Mouse (Mus musculus): ENCODE data around the gene Plppr4.

DNA sequence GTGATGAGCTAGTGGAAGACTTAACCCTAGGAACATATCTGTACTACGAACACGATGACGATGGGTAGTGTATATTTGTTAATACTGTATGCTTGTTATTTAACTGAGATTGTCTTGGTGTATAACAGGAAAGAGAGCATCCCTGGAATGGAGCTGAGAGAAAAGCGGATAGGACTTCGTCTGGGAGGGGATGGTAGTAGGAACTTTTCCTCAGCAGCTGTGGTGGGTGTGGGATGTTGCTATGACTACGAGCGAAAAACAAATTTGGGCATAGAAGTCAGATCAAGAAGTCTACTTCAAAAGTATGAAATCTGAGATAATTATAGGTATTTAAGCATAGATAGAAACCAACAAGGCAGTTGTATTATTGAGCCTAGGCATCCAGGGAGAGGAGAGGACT, 48.6 kb downstream of the Plppr4 start:
- TF ChIP-seq CTCF (IDR thresholded peaks at IDR 0.05; ENCODE audit: low read depth, low read length) (no peak), GATA1 (IDR thresholded peaks at IDR 0.05; ENCODE audit: borderline replicate concordance, low read length) (no peak)
